Mouse (Mus musculus): ENCODE data around the gene Cux1.

GRCm38 (mm10) chr5:136449801-136450200 is 117.5 kb downstream of the Cux1 start:
- no peak for TF ChIP-seq CTCF (IDR thresholded peaks at IDR 0.05; ENCODE audit: extremely low read depth, insufficient read depth, low read length)
- no peak for TF ChIP-seq POLR2A (IDR thresholded peaks at IDR 0.05; ENCODE audit: extremely low read depth, insufficient read depth, low read length)
